Mouse (Mus musculus): ENCODE measurements at regions not wholly inside any gene's neighbourhood (a gene's known extent, or its start where the extent isn't known, plus 50 kb on each side); places are given as distances from the start of the nearest gene placed in this dataset.

- TF ChIP-seq POLR2A (IDR thresholded peaks at IDR 0.05; ENCODE audit: insufficient read depth, low read depth, low read length): no peak
- no peak for TF ChIP-seq CTCF (IDR thresholded peaks at IDR 0.05)
Observed at GRCm38 (mm10) chr16:62610873-62611272, 175.7 kb downstream of the Nsun3 start.

Data from heart, adult 2 months (tissue).